Mouse (Mus musculus) thymus, adult 18-20 months (tissue): ENCODE data around the gene Calr4.

Source experiments
- DNase-seq, 2 experiments: peaks; one replicate each; pipeline ENCODE4 v3.0.0; 2022; ENCODE audit warnings: mixed read lengths in 2 of 2

Calr4 gene

DNA sequence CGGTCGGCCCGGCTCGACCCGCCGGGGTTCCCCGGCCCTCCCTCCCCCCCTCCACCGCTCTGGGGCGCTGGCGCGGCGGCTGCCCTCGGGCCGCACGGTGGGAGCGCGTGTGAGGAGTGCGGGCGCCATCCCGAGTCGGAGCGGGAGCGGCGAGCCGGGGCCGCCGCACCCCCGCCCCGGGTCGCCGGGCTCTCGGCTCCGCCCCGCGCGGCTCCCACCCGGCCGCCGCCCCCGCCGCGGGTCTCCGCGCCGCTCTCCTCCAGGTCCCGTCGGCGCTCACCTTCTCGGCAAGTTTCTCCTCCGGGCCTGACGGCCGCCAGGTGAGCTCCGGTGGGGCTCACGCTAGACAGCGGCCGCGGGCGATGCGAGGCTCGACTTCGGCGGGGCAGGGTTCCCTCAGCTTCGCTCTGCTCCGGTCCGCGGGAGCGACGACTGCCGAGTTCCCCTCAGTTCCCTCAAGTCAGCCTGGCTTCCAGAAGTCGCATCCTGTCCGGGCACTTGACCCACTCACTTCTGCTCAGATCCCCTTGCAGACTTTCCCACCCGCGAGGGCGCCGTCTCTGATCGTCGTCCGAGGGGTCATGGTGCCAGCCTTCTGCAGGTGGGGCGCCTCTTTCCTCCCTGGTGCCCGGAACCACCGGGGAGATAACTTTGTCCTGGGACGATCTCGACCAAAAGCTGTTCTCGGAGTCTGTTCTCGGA, 46.3 kb downstream of the Calr4 start:
- DNase-seq, result peak; percentile 26 to 32

DNA sequence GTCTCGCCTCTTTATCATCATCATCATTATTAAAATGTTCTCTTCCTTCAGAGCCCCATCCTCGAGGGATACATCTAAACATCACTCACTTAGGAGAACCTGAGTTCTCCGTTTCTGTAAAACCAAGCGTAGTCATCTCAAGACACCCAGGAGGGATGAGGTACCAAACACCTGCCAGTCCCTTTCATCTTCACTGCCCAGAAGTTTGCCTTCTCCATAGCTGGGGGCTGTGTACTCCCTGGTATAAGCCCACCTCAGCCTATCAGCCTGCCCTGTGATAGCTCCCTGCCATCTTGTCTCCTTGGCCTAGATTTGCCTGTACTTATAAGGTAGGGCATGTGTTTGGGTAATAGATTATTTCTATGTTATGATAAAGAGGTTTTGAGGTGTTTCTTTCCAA, 46.9 kb downstream of the Calr4 start:
- DNase-seq, result no peak

DNA sequence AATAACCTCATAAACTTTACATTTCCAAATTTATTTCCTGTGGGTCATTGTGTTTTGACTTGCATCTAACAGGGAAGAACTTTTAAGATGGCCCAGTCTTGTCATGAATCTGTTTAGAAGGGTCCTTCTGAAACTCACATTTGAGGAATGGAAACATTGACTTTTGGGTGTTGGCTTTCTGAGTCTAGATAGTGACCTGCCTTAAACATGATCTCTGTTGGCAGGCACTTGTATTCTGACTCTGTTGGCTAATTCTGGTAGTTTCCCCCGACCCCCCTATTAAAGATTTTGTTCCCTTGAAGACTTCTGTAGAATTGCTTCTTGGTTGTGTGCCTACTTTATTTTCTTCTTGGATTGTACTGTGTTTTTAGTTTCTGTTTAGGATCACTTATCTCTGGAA, 47.7 kb downstream of the Calr4 start:
- no peak for DNase-seq

DNA sequence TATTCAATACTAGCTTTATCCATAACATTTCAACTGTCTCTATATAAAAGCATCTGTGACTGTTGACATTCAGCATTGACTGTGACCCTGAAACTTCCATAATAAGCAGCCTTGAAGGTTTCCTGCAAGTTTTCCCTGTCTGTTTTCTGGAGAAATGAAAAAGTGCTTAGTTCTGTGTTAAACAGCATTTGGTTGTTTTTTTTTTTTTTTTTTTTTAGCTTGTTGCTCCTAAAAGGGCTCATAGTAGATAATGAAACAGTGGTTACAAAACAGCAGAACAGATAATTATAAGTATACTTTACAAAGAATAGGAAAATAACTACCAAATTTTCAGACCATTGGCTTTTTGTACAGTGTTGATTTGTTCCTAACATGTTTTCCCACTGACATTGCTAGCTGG, 60.3 kb downstream of the Calr4 start:
- no peak for DNase-seq

DNA sequence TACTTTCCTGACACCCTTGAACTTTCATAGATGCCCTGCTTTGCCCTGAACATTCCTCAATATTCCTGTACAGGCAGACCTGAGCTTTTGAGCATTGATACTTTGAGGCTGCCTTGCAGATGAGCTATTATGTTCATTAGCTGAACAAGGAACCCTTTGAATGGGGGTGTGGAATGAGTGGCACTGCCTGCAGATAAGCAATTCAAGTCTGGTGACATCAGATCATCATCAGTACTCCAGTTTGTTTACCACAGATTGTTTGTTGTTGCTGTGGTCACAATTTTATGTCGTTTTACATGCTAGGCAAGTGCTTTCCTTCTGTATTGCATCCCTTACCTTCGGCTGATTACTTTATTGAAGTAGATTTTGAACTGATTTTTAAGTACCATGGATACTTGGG, 62.2 kb downstream of the Calr4 start:
- no peak for DNase-seq

DNA sequence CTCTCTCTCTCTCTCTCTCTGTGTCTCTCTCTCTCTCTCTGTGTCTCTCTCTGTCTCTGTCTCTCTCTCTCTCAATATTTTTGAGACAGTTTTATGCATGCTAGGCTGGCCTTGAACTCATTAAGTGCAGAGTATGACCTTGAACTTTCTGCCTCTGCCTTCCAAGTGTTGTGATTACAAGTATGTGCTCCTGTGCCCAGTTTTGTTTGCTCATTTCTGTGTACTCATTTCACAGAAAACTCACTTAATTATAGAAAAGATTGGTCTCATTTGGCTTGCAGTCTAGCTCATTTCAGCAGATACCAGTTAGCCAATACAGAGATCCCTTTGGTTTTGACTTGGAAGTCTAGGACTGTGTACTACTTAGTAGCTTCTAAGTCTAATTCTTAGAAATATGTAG, 64.9 kb downstream of the Calr4 start:
- no peak for DNase-seq
